Mouse (Mus musculus) liver, postnatal 0 days (tissue): ENCODE results near the gene Faap100. TPM values are rescaled to one million over a fixed set of nuclear protein-coding genes. Genes with fewer than 3 reads are reported as not detected.
A peak's percentile ranks its signal among the peaks of the same experiment; 100 is the strongest.

Experiments
- ATAC-seq: fragments of 200-750 bp; cut with Nextera tagmentation; 2 replicates; pipeline ENCODE4 v1.8.0; 2017; ENCODE audit warnings: mild to moderate bottlenecking, moderate library complexity
- DNase-seq: peaks from one replicate; pipeline ENCODE4 v3.0.0-alpha.2; 2016
- H3K27ac ChIP-seq: fragments of 300-500 bp; sonication (generic); 2 replicates; pipeline ENCODE4 v1.5.1; 2014; ENCODE audit warnings: antibody characterized with exemption, moderate library complexity, mild to moderate bottlenecking, low read depth
- H3K27me3 ChIP-seq: fragments of 300-500 bp; sonication (generic); 2 replicates; pipeline ENCODE4 v1.6.1; 2014; ENCODE audit warnings: low read length, control low read depth, mixed read lengths; ENCODE audit not compliant: insufficient read depth
- H3K36me3 ChIP-seq: fragments of 300-500 bp; sonication (generic); replicated peaks from 2 replicates; pipeline ENCODE4 v1.6.1; 2014; ENCODE audit warnings: mild to moderate bottlenecking, control low read depth, low read length, moderate library complexity, mixed read lengths; ENCODE audit not compliant: insufficient read depth
- H3K4me1 ChIP-seq: fragments of 300-500 bp; sonication (generic); 2 replicates; pipeline ENCODE4 v1.6.1; 2014; ENCODE audit warnings: antibody characterized with exemption, mild to moderate bottlenecking, control low read depth; ENCODE audit not compliant: insufficient read depth
- H3K4me2 ChIP-seq: fragments of 300-500 bp; sonication (generic); 2 replicates; pipeline ENCODE4 v1.6.1; 2014; ENCODE audit warnings: low read depth, mild to moderate bottlenecking, low read length, moderate library complexity, mixed read lengths
- H3K4me3 ChIP-seq: fragments of 300-500 bp; sonication (generic); 2 replicates; pipeline ENCODE4 v1.5.1; 2014; ENCODE audit warnings: low read depth, low read length
- H3K9ac ChIP-seq: fragments of 300-500 bp; sonication (generic); replicated peaks from 2 replicates; pipeline ENCODE4 v1.6.1; 2014; ENCODE audit warnings: mild to moderate bottlenecking, moderate library complexity
- H3K9me3 ChIP-seq: fragments of 300-500 bp; sonication (generic); 2 replicates; pipeline ENCODE4 v1.6.1; 2016; ENCODE audit warnings: mild to moderate bottlenecking, control low read depth, low read length, mixed read lengths
- CTCF ChIP-seq: sonication (generic); IDR thresholded peaks from 2 replicates; pipeline ENCODE4 v1.5.1; 2016; ENCODE audit warnings: antibody characterized with exemption, low read depth
- EP300 ChIP-seq: IDR thresholded peaks from 2 replicates; pipeline ENCODE4 v1.6.1; 2016; ENCODE audit warnings: antibody characterized with exemption, low read depth, mild to moderate bottlenecking
- WGBS: fragments of 180-500 bp; shearing (Covaris S2); extraction: QIAGEN DNeasy Blood & Tissue Kit; methylation state at CpG from one replicate; pipeline ENCODE4 v1.1.7; 2014; ENCODE audit not compliant: insufficient replicate concordance; 5-methylcytosine and 5-hydroxymethylcytosine counted together
- polyA plus RNA-seq: library from polyadenylated mRNA; unstranded; fragments of >200 nt; fragmentation: Nextera tagmentation; extraction: Ambion mirVana; gene quantifications from 2 replicates; pipeline ENCODE4 v1.2.1, GENCODE M21; 2015

The Faap100 gene
- polyA plus RNA-seq, 1 experiment from 2014 or later, result 5.8 TPM

- 49% methylated on average over 8 of the region's 8 CpGs for WGBS
- peak; percentile 80 for ATAC-seq
- Histone ChIP-seq H3K4me3 (no peak overlapping the region), H3K36me3 (peaks cover 13% of the 10 kb centered on the region), H3K27ac (no peak overlapping the region), H3K27me3 (no peaks in the 10 kb centered on the region), H3K4me2 (no peak overlapping the region), H3K9ac (0 out of 2 replicates have a peak overlapping the region, but pooled peaks have one; percentile 30), H3K9me3 (no peaks in the 10 kb centered on the region), H3K4me1 (peaks cover 4% of the 10 kb centered on the region; the same call in 1 of the 2 replicates)
- peak; percentile 89 for TF ChIP-seq CTCF
- no peak for TF ChIP-seq EP300
- peak; percentile 82 for DNase-seq
Observed at GRCm38 (mm10) chr11:120369656-120370055, 8.9 kb downstream of the Faap100 start.

DNA sequence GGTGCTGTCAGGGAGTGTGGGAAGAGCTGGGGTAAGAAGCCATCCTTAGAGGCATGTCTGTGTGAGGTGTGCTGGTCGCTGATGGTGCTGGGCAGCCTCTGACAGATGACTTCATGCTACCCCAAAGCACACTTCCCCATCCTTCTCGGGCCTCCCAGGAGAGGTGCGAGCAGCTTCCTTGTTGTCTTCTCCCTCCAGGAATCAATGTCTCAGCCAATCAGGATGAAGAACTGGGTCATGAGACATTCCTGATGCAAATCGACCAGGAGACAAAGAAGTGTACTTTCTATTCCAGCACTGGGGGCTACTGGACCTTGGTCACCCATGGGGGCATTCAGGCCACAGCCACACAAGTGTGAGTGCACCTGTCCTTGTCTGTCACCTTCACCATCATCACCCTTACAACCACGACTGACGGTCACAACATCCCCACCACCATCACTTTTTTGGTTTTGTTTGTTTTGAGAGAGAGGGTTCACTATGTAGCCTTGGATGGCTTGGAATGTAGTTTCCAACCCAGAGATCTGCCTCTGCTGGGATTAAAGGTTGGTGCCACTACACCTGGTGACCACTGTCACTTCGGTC is 12.0 kb downstream of the Faap100 start:
- no peaks in the 10 kb centered on the region; the same call in 1 of the 2 replicates for H3K36me3 ChIP-seq
- H3K4me2 ChIP-seq, result no peak overlapping the region
- H3K9ac ChIP-seq, result no peak overlapping the region
- no peaks in the 10 kb centered on the region for H3K27me3 ChIP-seq
- DNase-seq (no peak), ATAC-seq (no peak)
- no peak overlapping the region for H3K4me3 ChIP-seq
- 29% methylated on average over 7 of the region's 7 CpGs for WGBS
- no peak overlapping the region for H3K27ac ChIP-seq
- TF ChIP-seq CTCF (no peak), EP300 (no peak)
- H3K9me3 ChIP-seq, result no peaks in the 10 kb centered on the region
- H3K4me1 ChIP-seq, result peaks cover 4% of the 10 kb centered on the region; the same call in 1 of the 2 replicates

DNA sequence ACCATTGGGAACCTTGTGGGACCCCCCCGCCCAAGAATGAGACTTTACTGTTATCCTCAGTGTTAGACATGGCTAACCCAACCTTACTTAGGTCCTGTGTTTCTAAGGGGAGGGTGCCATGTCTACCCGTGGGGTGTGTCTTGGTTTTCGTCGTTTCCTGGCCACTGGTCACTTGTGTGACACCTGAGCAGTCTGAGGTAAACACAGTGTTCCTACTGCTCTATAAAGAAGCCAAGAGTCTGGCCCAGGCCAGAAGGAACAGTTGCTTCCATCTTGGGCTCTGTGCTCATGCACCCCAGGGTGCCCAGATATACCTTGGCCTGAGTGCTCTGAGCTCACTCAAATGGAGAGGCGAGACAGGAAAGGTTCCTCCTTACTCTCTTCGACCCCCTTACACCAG is 15.7 kb downstream of the Faap100 start:
- no peaks in the 10 kb centered on the region for H3K27me3 ChIP-seq
- 75% methylated on average over 6 of the region's 6 CpGs for WGBS
- no peak for DNase-seq
- no peak overlapping the region for H3K4me3 ChIP-seq
- H3K27ac ChIP-seq, result no peak overlapping the region
- TF ChIP-seq CTCF (no peak), EP300 (no peak)
- H3K4me2 ChIP-seq, result no peak overlapping the region
- H3K4me1 ChIP-seq, result peaks cover 6% of the 10 kb centered on the region
- no peaks in the 10 kb centered on the region for H3K36me3 ChIP-seq
- ATAC-seq, result no peak
- H3K9ac ChIP-seq, result no peak overlapping the region
- H3K9me3 ChIP-seq, result no peaks in the 10 kb centered on the region

DNA sequence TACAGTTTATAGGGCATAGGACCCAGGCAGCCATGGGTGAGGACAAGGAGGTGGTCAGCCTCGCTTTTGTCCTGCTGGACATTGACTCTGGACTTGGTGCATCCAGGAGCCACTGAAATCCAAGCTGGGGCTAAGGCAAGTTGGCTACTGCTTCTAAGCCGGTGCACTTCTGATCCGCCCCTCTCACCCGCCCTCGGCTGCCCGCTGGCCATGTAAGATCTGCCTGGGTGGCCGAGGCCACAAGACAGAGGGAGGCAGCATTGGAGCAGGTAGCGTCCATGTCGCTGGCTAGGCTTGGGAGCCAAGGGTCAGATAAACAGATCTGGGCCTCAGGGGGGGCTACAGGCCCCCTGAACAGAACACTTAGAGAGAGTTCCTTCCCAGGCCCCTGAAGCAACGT is 17.3 kb downstream of the Faap100 start, which contains the start of gene Fscn2:
Gene Fscn2, plus strand, starts transcription at position 240 of the 400 bp plus-strand sequence.
- Histone ChIP-seq H3K9ac (no peak within 1 kb of the TSS), H3K27ac (no peak within 1 kb of the TSS), H3K27me3 (no peaks in the 10 kb centered on the region), H3K36me3 (no peaks in the 10 kb centered on the region), H3K4me1 (peaks cover 11% of the 10 kb centered on the region), H3K4me3 (no peak within 1 kb of the TSS), H3K4me2 (no peak within 1 kb of the TSS), H3K9me3 (no peaks in the 10 kb centered on the region)
- DNase-seq, result no peak
- 72% methylated on average over 10 of the region's 10 CpGs for WGBS
- ATAC-seq, result no peak
- TF ChIP-seq CTCF (no peak), EP300 (no peak)

- TF ChIP-seq EP300, result no peak
- no peak for TF ChIP-seq CTCF
- no peak for ATAC-seq
- no peaks in the 10 kb centered on the region for H3K27me3 ChIP-seq
- no peaks in the 10 kb centered on the region for H3K36me3 ChIP-seq
- DNase-seq, result no peak
- no peak overlapping the region for H3K9ac ChIP-seq
- no peak overlapping the region for H3K4me3 ChIP-seq
- no peaks in the 10 kb centered on the region for H3K9me3 ChIP-seq
- H3K4me1 ChIP-seq, result peaks cover 13% of the 10 kb centered on the region
- WGBS, result 81% methylated on average over 5 of the region's 5 CpGs
- no peak overlapping the region for H3K4me2 ChIP-seq
- no peak overlapping the region for H3K27ac ChIP-seq
Observed at GRCm38 (mm10) chr11:120360755-120361154, 17.8 kb downstream of the Faap100 start.

GRCm38 (mm10) chr11:120360062-120360461 is 18.5 kb downstream of the Faap100 start:
- ATAC-seq (no peak), DNase-seq (no peak)
- Histone ChIP-seq H3K27me3 (no peaks in the 10 kb centered on the region), H3K9me3 (no peaks in the 10 kb centered on the region), H3K4me2 (no peak overlapping the region), H3K36me3 (no peaks in the 10 kb centered on the region), H3K4me1 (peaks cover 19% of the 10 kb centered on the region), H3K4me3 (no peak overlapping the region), H3K27ac (no peak overlapping the region), H3K9ac (no peak overlapping the region)
- TF ChIP-seq CTCF (no peak), EP300 (no peak)
- WGBS, result 49% methylated on average over 8 of the region's 8 CpGs

DNA sequence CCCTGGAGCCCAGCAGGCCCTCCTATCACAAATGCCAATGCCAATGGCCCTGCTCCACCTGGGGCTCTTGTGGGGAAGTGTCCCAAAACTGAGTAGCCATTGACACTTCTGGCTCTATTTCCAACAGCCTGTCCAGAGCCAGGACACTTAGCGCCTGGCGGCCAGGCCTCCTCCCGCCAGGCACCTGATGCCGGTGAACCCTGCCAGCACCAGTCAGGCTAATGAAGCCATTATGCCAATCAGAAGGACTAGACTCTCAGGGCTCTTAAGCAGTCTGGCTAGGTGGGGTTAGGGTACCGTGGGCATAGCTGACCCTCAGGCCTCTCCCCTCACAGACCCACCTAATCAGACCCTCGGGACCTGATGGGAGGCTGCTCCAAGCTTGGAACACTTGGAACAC is 19.2 kb downstream of the Faap100 start:
- Histone ChIP-seq H3K9ac (no peak overlapping the region), H3K9me3 (no peaks in the 10 kb centered on the region), H3K36me3 (no peaks in the 10 kb centered on the region), H3K4me1 (peaks cover 25% of the 10 kb centered on the region), H3K4me2 (no peak overlapping the region), H3K4me3 (no peak overlapping the region), H3K27ac (no peak overlapping the region), H3K27me3 (no peaks in the 10 kb centered on the region)
- no peak for TF ChIP-seq CTCF
- TF ChIP-seq EP300, result no peak
- ATAC-seq (no peak), DNase-seq (no peak)
- WGBS, result 84% methylated on average over 6 of the region's 6 CpGs
